Mouse (Mus musculus) CH12.LX (cell line): ENCODE measurements around the gene Scamp1. TPM values are rescaled to one million over a fixed set of nuclear protein-coding genes. Genes with fewer than 3 reads are reported as not detected.

Experiments
- DNase-seq: peaks from one replicate; pipeline ENCODE4 v3.0.0-alpha.2; 2013; ENCODE audit errors: extremely low read depth
- H3K27ac ChIP-seq: 2 replicates; pipeline ENCODE4 v1.5.1; 2012; ENCODE audit warnings: low read depth, mild to moderate bottlenecking, control low read depth, moderate library complexity; ENCODE audit not compliant: insufficient read depth
- H3K27me3 ChIP-seq: replicated peaks from 2 replicates; pipeline ENCODE3; 2012; ENCODE audit warnings: inconsistent platforms
- H3K36me3 ChIP-seq, 2 experiments: replicated peaks in 1 of 2; 2 replicates each; pipeline versions ENCODE3 to v1.6.1; 2012; ENCODE audit warnings: inconsistent platforms in 1 of 2, low read length in 1 of 2, mild to moderate bottlenecking in 1 of 2, mixed read lengths in 1 of 2, moderate library complexity in 1 of 2; ENCODE audit not compliant: control insufficient read depth in 1 of 2, insufficient read depth in 1 of 2
- H3K4me1 ChIP-seq, 2 experiments: 2 replicates each; pipeline ENCODE4 v1.6.1; 2012; ENCODE audit warnings: inconsistent platforms in 1 of 2, moderate library complexity in 1 of 2; ENCODE audit not compliant: insufficient read depth in 2 of 2, control insufficient read depth in 1 of 2
- H3K4me2 ChIP-seq: 2 replicates; pipeline ENCODE4 v1.6.1; 2012; ENCODE audit warnings: low read depth, mild to moderate bottlenecking, control low read depth; ENCODE audit not compliant: poor library complexity, insufficient read depth, severe bottlenecking
- H3K4me3 ChIP-seq, 3 experiments: fragments of 150-350 bp in 1 of 3; sonication (generic) in 1 of 3; replicated peaks in 1 of 3; 2 replicates each; pipeline versions ENCODE3 to v1.5.1; 2011 to 2012; ENCODE audit warnings: low read depth in 2 of 3, low read length in 2 of 3, mild to moderate bottlenecking in 2 of 3, moderate library complexity in 2 of 3, control low read depth in 1 of 3, improper control_type of control experiment in 1 of 3, inconsistent platforms in 1 of 3, mixed read lengths in 1 of 3; ENCODE audit not compliant: poor library complexity in 1 of 3
- H3K79me2 ChIP-seq: replicated peaks from 2 replicates; pipeline ENCODE4 v1.6.1; 2012; ENCODE audit warnings: mild to moderate bottlenecking, moderate library complexity; ENCODE audit not compliant: control insufficient read depth, poor library complexity, insufficient read depth, severe bottlenecking; ENCODE audit errors: extremely low read depth
- H3K9ac ChIP-seq: 2 replicates; pipeline ENCODE4 v1.6.1; 2012; ENCODE audit warnings: low read depth, mild to moderate bottlenecking, control low read depth, moderate library complexity; ENCODE audit not compliant: insufficient read depth
- H3K9me3 ChIP-seq: replicated peaks from 2 replicates; pipeline ENCODE3; 2012; ENCODE audit warnings: low read length, inconsistent platforms, mixed read lengths
- CHD1 ChIP-seq: IDR thresholded peaks from 2 replicates; pipeline ENCODE4 v1.6.1; 2012; ENCODE audit warnings: low read depth, low read length, improper control_type of control experiment, inconsistent platforms
- E2F4 ChIP-seq: IDR thresholded peaks from 2 replicates; pipeline ENCODE4 v1.6.1; 2011; ENCODE audit warnings: low read depth, low read length, improper control_type of control experiment; ENCODE audit not compliant: insufficient replicate concordance
- ELF1 ChIP-seq: IDR thresholded peaks from 2 replicates; pipeline ENCODE4 v1.6.1; 2014; ENCODE audit warnings: low read depth, mild to moderate bottlenecking, inconsistent platforms, low read length, improper control_type of control experiment
- EP300 ChIP-seq: IDR thresholded peaks from 2 replicates; pipeline ENCODE4 v1.6.1; 2011; ENCODE audit warnings: low read length, improper control_type of control experiment
- ETS1 ChIP-seq: conservative IDR thresholded peaks from 2 replicates; pipeline ENCODE4 v1.6.1; 2012; ENCODE audit warnings: low read depth, mild to moderate bottlenecking, inconsistent platforms, low read length, improper control_type of control experiment, moderate library complexity
- JUND ChIP-seq: conservative IDR thresholded peaks from 2 replicates; pipeline ENCODE4 v1.6.1; 2011; ENCODE audit warnings: low read depth, low read length, improper control_type of control experiment
- MAFK ChIP-seq: IDR thresholded peaks from 2 replicates; pipeline ENCODE4 v1.6.1; 2011; ENCODE audit warnings: low read length, improper control_type of control experiment; ENCODE audit not compliant: insufficient replicate concordance
- MAX ChIP-seq: IDR thresholded peaks from 2 replicates; pipeline ENCODE4 v1.6.1; 2011; ENCODE audit warnings: low read length, improper control_type of control experiment
- MAZ ChIP-seq: IDR thresholded peaks from 2 replicates; pipeline ENCODE4 v1.6.1; 2012; ENCODE audit warnings: low read depth, mild to moderate bottlenecking, inconsistent platforms, low read length, improper control_type of control experiment, moderate library complexity
- MEF2A ChIP-seq: IDR thresholded peaks from 2 replicates; pipeline ENCODE4 v1.6.1; 2014; ENCODE audit warnings: low read depth, mild to moderate bottlenecking, inconsistent platforms, low read length, improper control_type of control experiment, borderline replicate concordance
- MXI1 ChIP-seq: IDR thresholded peaks from 2 replicates; pipeline ENCODE4 v1.6.1; 2011; ENCODE audit warnings: mild to moderate bottlenecking, low read depth, low read length, improper control_type of control experiment
- NELFE ChIP-seq: IDR thresholded peaks from 2 replicates; pipeline ENCODE4 v1.6.1; 2011; ENCODE audit warnings: low read depth, low read length, improper control_type of control experiment
- POLR2AphosphoS2 ChIP-seq: IDR thresholded peaks from 2 replicates; pipeline ENCODE4 v1.6.1; 2011; ENCODE audit warnings: low read depth, low read length, improper control_type of control experiment
- SIN3A ChIP-seq: IDR thresholded peaks from 2 replicates; pipeline ENCODE4 v1.6.1; 2012; ENCODE audit warnings: low read length, improper control_type of control experiment, inconsistent platforms
- TCF12 ChIP-seq: IDR thresholded peaks from 2 replicates; pipeline ENCODE4 v1.6.1; 2014; ENCODE audit warnings: low read depth, mild to moderate bottlenecking, inconsistent platforms, low read length, improper control_type of control experiment
- ZKSCAN1 ChIP-seq: IDR thresholded peaks from 2 replicates; pipeline ENCODE4 v1.6.1; 2012; ENCODE audit warnings: low read depth, inconsistent platforms, low read length, improper control_type of control experiment, borderline replicate concordance
- ZMIZ1 ChIP-seq: IDR thresholded peaks from 2 replicates; pipeline ENCODE4 v1.6.1; 2012; ENCODE audit warnings: low read depth, mild to moderate bottlenecking, inconsistent platforms, low read length, improper control_type of control experiment
- dilution Hi-C: fragments of 300-500 bp; cut with MboI; formaldehyde crosslinking; loops from 2 replicates; pipeline ENCODE4 v1.14.3; 2020; ENCODE audit warnings: low sequenced_read_pairs; ENCODE audit not compliant: extremely low pct_unique_long_range_greater_than_20kb, extremely low pct_ligation_motif_present
- in situ Hi-C: fragments of 300-500 bp; cut with MboI; formaldehyde crosslinking; loops from 3 replicates; pipeline ENCODE4 v1.14.3; 2019; ENCODE audit warnings: low sequenced_read_pairs, low pct_ligation_motif_present, low pct_unique_long_range_greater_than_20kb, mixed read lengths
- polyA plus RNA-seq: library from polyadenylated mRNA; unstranded; fragments of >175 nt; gene quantifications from 2 replicates; pipeline ENCODE4 v1.2.1, GENCODE M21; 2012; ENCODE audit warnings: low read depth; ENCODE audit not compliant: insufficient read length
- total RNA-seq, 2 experiments: library from RNA; depleted of rRNA; stranded (reverse); fragments of 300-350 nt in 1 of 2; fragments of >200 nt in 1 of 2; gene quantifications; 2 replicates each; pipeline ENCODE4 v1.2.3; 2012 to 2014

Gene Scamp1
- total and polyA plus RNA-seq, 3 experiments, result not detected

- TF ChIP-seq TCF12, result no peak
- no peak for TF ChIP-seq NELFE
- no peak for TF ChIP-seq ZMIZ1
- no peak for TF ChIP-seq E2F4
- no peak for TF ChIP-seq SIN3A
- TF ChIP-seq ZKSCAN1, result no peak
- TF ChIP-seq JUND, result no peak
- TF ChIP-seq MEF2A, result no peak
- TF ChIP-seq MXI1, result no peak
- no peak for TF ChIP-seq EP300
- no peak for TF ChIP-seq CHD1
- TF ChIP-seq MAZ, result no peak
- no peak for TF ChIP-seq MAFK
- TF ChIP-seq ETS1, result no peak
- no peak for TF ChIP-seq POLR2AphosphoS2
- no peak for TF ChIP-seq MAX
- no peak for TF ChIP-seq ELF1
These were observed 103.6 kb downstream of the Scamp1 start for GRCm38 (mm10) chr13:94182026-94182425.

GRCm38 (mm10) chr13:94180477-94181420 lies 104.9 kb downstream of the Scamp1 start:
- no peaks in the 10 kb centered on the region for H3K79me2 ChIP-seq
- dilution Hi-C loops, result no loop called here

More at GRCm38 (mm10) chr13:94182026-94182425, 103.6 kb downstream of the Scamp1 start:
- Histone ChIP-seq H3K9me3 (no peaks in the 10 kb centered on the region), H3K79me2 (no peaks in the 10 kb centered on the region), H3K27ac (no peak overlapping the region), H3K27me3 (no peaks in the 10 kb centered on the region), H3K4me2 (no peak overlapping the region), H3K4me3 (no peak overlapping the region), H3K9ac (no peak overlapping the region), H3K4me1 (0 out of 4 replicates have a peak, but pooled peaks cover 0 to 5% of the 10 kb centered on the region in 2 experiments), H3K36me3 (no peaks in the 10 kb centered on the region)
- in situ Hi-C loops, result no loop called here
- DNase-seq, result no peak
- dilution Hi-C loops, result no loop called here

More at GRCm38 (mm10) chr13:94180477-94181420, 104.9 kb downstream of the Scamp1 start:
- Histone ChIP-seq H3K4me1 (0 out of 4 replicates have a peak, but pooled peaks cover 0 to 5% of the 10 kb centered on the region in 2 experiments), H3K27ac (no peak overlapping the region), H3K9ac (no peak overlapping the region), H3K4me3 (no peak overlapping the region), H3K9me3 (no peaks in the 10 kb centered on the region), H3K36me3 (no peaks in the 10 kb centered on the region), H3K4me2 (no peak overlapping the region)
- no peak for DNase-seq
- in situ Hi-C loops, result no loop called here
- TF ChIP-seq MEF2A, result no peak
- TF ChIP-seq, all 38 proteins: peak for 0
- H3K27me3 ChIP-seq, result no peaks in the 10 kb centered on the region
